Mouse (Mus musculus) CH12.LX (cell line): ENCODE data around the gene Ophn1.

Experiments
- CTCF ChIP-seq, 2 experiments: IDR thresholded peaks in 1 of 2; conservative IDR thresholded peaks in 1 of 2; 2 replicates each; pipeline ENCODE4 v1.5.1; 2011 to 2012; ENCODE audit warnings: low read depth in 2 of 2, low read length in 2 of 2, improper control_type of control experiment in 1 of 2, inconsistent platforms in 1 of 2, mild to moderate bottlenecking in 1 of 2, moderate library complexity in 1 of 2
- E2F4 ChIP-seq: IDR thresholded peaks from 2 replicates; pipeline ENCODE4 v1.6.1; 2011; ENCODE audit warnings: low read depth, low read length, improper control_type of control experiment; ENCODE audit not compliant: insufficient replicate concordance
- EP300 ChIP-seq: IDR thresholded peaks from 2 replicates; pipeline ENCODE4 v1.6.1; 2011; ENCODE audit warnings: low read length, improper control_type of control experiment
- ETS1 ChIP-seq: conservative IDR thresholded peaks from 2 replicates; pipeline ENCODE4 v1.6.1; 2012; ENCODE audit warnings: low read depth, mild to moderate bottlenecking, inconsistent platforms, low read length, improper control_type of control experiment, moderate library complexity
- GABPA ChIP-seq: IDR thresholded peaks from 2 replicates; pipeline ENCODE4 v1.6.1; 2012; ENCODE audit warnings: low read depth, low read length, improper control_type of control experiment, inconsistent platforms; ENCODE audit not compliant: insufficient replicate concordance
- NELFE ChIP-seq: IDR thresholded peaks from 2 replicates; pipeline ENCODE4 v1.6.1; 2011; ENCODE audit warnings: low read depth, low read length, improper control_type of control experiment
- PAX5 ChIP-seq: IDR thresholded peaks from 2 replicates; pipeline ENCODE4 v1.6.1; 2012; ENCODE audit warnings: low read length, inconsistent platforms, mixed read lengths
- POLR2A ChIP-seq: IDR thresholded peaks from 2 replicates; pipeline ENCODE4 v1.6.1; 2011; ENCODE audit warnings: low read depth, mild to moderate bottlenecking, improper control_type of control experiment, low read length
- SMC3 ChIP-seq: IDR thresholded peaks from 2 replicates; pipeline ENCODE4 v1.6.1; 2011; ENCODE audit warnings: low read depth, low read length, improper control_type of control experiment
- ZKSCAN1 ChIP-seq: IDR thresholded peaks from 2 replicates; pipeline ENCODE4 v1.6.1; 2012; ENCODE audit warnings: low read depth, inconsistent platforms, low read length, improper control_type of control experiment, borderline replicate concordance

DNA sequence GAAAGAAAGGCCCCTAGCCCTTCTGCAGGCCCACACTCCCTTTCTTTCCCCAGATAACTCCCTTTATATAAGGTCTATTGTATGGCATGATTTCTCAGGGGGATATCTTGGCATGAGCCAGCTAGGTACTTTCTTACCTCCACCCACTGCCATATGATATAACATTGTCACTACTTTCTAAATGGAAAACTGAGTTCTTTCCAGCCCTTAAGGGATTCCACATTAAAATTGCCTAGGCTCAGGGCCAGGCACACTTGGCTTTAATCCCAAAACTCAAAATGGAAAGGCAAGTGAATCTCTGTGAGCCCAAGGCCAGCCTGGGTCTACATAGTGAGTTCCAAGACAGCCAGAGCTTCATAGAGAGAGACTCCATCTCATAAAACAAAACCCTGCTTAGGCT, 183.1 kb downstream of the Ophn1 start:
- TF ChIP-seq GABPA: no peak
- no peak for TF ChIP-seq E2F4
- no peak for TF ChIP-seq CTCF (conservative IDR thresholded peaks at IDR 0.05 in 1 of 2, IDR thresholded peaks at IDR 0.05 in 1 of 2; ENCODE audit: low read depth in 2 of 2, low read length in 2 of 2)
- no peak for TF ChIP-seq NELFE
- TF ChIP-seq SMC3: no peak
- TF ChIP-seq POLR2A: no peak
- TF ChIP-seq EP300: no peak
- no peak for TF ChIP-seq ETS1
- no peak for TF ChIP-seq PAX5
- TF ChIP-seq ZKSCAN1: no peak
